Mouse (Mus musculus) C2C12 (cell line): Measurements from ENCODE around the gene Vti1a. TPM values are rescaled to one million over a fixed set of nuclear protein-coding genes. Genes with fewer than 3 reads are reported as not detected.

Experiments used
- H3K27me3 ChIP-seq: one replicate; pipeline ENCODE4 v1.6.1; 2011; ENCODE audit not compliant: control insufficient read depth, insufficient read depth, insufficient read length
- H3K36me3 ChIP-seq: one replicate; pipeline ENCODE4 v1.6.1; 2011; ENCODE audit not compliant: control insufficient read depth, insufficient read depth
- H3K4me3 ChIP-seq: one replicate; pipeline ENCODE4 v1.5.1; 2011; ENCODE audit warnings: mild to moderate bottlenecking, control low read depth; ENCODE audit not compliant: poor library complexity, insufficient read depth, severe bottlenecking
- H3K79me2 ChIP-seq: one replicate; pipeline ENCODE4 v1.6.1; 2011; ENCODE audit not compliant: control insufficient read depth, insufficient read depth
- H3K79me3 ChIP-seq: one replicate; pipeline ENCODE4 v1.6.1; 2011; ENCODE audit warnings: low read depth, control low read depth
- H3ac ChIP-seq: one replicate; pipeline ENCODE3; 2011; ENCODE audit warnings: low read depth; ENCODE audit not compliant: control insufficient read depth, insufficient read length
- CEBPB ChIP-seq: IDR thresholded peaks from one replicate; pipeline ENCODE4 v1.6.1; 2011; ENCODE audit warnings: low read depth, mild to moderate bottlenecking, control low read depth, moderate library complexity
- CTCF ChIP-seq: IDR thresholded peaks from one replicate; pipeline ENCODE4 v1.5.1; 2011; ENCODE audit not compliant: control insufficient read depth, insufficient read depth, insufficient read length
- FOSL1 ChIP-seq: IDR thresholded peaks from one replicate; pipeline ENCODE4 v1.8.0; 2011; ENCODE audit warnings: mild to moderate bottlenecking, low read length; ENCODE audit not compliant: poor library complexity, insufficient read depth, severe bottlenecking
- MAX ChIP-seq: IDR thresholded peaks from one replicate; pipeline ENCODE4 v1.6.1; 2011; ENCODE audit warnings: mild to moderate bottlenecking, control low read depth
- MYOD1 ChIP-seq: IDR thresholded peaks from one replicate; pipeline ENCODE4 v1.6.1; 2011; ENCODE audit warnings: low read depth; ENCODE audit not compliant: control insufficient read depth, insufficient read length
- MYOG ChIP-seq: IDR thresholded peaks from one replicate; pipeline ENCODE4 v1.6.1; 2011; ENCODE audit not compliant: control insufficient read depth, insufficient read length; ENCODE audit errors: extremely low read depth
- USF1 ChIP-seq: IDR thresholded peaks from one replicate; pipeline ENCODE4 v1.6.1; 2011; ENCODE audit warnings: low read depth, mild to moderate bottlenecking, control low read depth, moderate library complexity
- polyA plus RNA-seq: library from polyadenylated mRNA; unstranded; fragments of >200 nt; fragmentation: generic; extraction: Trizol; gene quantifications from one replicate; pipeline ENCODE4 v1.2.1, GENCODE M21; 2012; ENCODE audit warnings: missing spikeins

Gene Vti1a
- polyA plus RNA-seq, 1 experiment, result 10.4 TPM

DNA sequence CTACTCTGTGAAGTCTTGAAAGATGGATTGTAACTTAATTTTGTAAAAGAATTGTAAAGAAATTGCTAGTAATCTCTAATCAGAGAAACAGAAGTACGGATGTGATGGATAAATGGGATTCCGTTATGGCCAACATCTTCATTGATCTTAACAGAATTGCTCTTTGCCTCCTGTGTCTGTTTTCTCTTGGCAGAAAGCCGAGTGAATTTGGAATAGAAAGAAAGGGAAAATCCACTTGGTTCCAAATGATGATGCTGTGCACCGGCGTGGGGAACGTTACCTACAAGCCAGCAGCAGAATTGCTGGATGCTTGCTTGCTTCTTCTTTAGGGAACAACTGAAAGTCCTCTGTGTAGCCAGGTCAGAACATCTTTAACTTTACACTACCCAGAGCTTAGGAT lies 24.4 kb downstream of the Vti1a start:
- no peak for TF ChIP-seq MAX
- TF ChIP-seq MYOD1, result no peak
- TF ChIP-seq CTCF, result no peak
- no peak for TF ChIP-seq FOSL1
- TF ChIP-seq MYOG, result no peak
- no peak for TF ChIP-seq CEBPB
- no peak for TF ChIP-seq USF1
- no peak overlapping the region for H3ac ChIP-seq
- H3K79me2 ChIP-seq, result no peaks in the 10 kb centered on the region
- peaks cover 19% of the 10 kb centered on the region for H3K36me3 ChIP-seq
- H3K27me3 ChIP-seq, result no peaks in the 10 kb centered on the region
- no peak overlapping the region for H3K4me3 ChIP-seq
- peaks cover 4% of the 10 kb centered on the region for H3K79me3 ChIP-seq

GRCm38 (mm10) chr19:55341377-55341776 lies 25.3 kb downstream of the Vti1a start:
- Histone ChIP-seq H3K4me3 (no peak overlapping the region), H3K27me3 (no peaks in the 10 kb centered on the region), H3ac (no peak overlapping the region), H3K79me3 (peaks cover 4% of the 10 kb centered on the region), H3K79me2 (peaks cover 5% of the 10 kb centered on the region), H3K36me3 (peaks cover 17% of the 10 kb centered on the region)
- TF ChIP-seq MAX, result no peak
- TF ChIP-seq FOSL1, result no peak
- TF ChIP-seq MYOG, result no peak
- no peak for TF ChIP-seq CEBPB
- no peak for TF ChIP-seq USF1
- TF ChIP-seq CTCF, result no peak
- no peak for TF ChIP-seq MYOD1

DNA sequence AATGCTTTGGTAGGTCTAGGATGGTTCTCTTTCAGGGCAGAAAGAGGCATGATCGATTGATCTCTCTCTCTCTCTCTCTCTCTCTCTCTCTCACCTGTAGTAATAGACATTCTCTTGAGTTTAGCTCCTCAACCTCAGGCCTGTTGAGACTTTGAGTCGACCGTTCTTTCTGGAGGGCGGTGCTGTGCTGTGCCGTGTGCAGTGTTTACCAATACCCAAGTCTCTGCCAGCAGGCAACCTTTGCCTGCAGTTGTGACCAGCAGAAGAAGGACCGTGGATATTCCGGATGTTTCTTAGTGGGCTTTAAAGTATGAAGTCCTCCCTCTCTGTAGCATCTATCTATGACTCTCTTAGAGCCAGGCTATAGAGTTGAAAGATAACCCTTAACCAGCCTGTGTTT lies 26.3 kb downstream of the Vti1a start:
- H3ac ChIP-seq, result no peak overlapping the region
- H3K36me3 ChIP-seq, result peaks cover 7% of the 10 kb centered on the region
- no peaks in the 10 kb centered on the region for H3K27me3 ChIP-seq
- H3K79me2 ChIP-seq, result peaks cover 5% of the 10 kb centered on the region
- no peaks in the 10 kb centered on the region for H3K79me3 ChIP-seq
- TF ChIP-seq MYOG (no peak), MAX (no peak), CTCF (no peak), FOSL1 (no peak), CEBPB (no peak), MYOD1 (no peak), USF1 (no peak)
- no peak overlapping the region for H3K4me3 ChIP-seq

- Histone ChIP-seq H3K79me3 (no peaks in the 10 kb centered on the region), H3K36me3 (no peaks in the 10 kb centered on the region), H3K4me3 (no peak overlapping the region), H3K79me2 (peaks cover 5% of the 10 kb centered on the region), H3K27me3 (no peaks in the 10 kb centered on the region), H3ac (no peak overlapping the region)
- TF ChIP-seq CTCF, result no peak
- no peak for TF ChIP-seq USF1
- no peak for TF ChIP-seq FOSL1
- no peak for TF ChIP-seq MYOD1
- no peak for TF ChIP-seq MAX
- no peak for TF ChIP-seq MYOG
- no peak for TF ChIP-seq CEBPB
Observed at GRCm38 (mm10) chr19:55343274-55343673, 27.2 kb downstream of the Vti1a start.

- Histone ChIP-seq H3K36me3 (no peaks in the 10 kb centered on the region), H3ac (no peak overlapping the region), H3K4me3 (no peak overlapping the region), H3K79me3 (no peaks in the 10 kb centered on the region), H3K27me3 (no peaks in the 10 kb centered on the region), H3K79me2 (peaks cover 5% of the 10 kb centered on the region)
- no peak for TF ChIP-seq MYOG
- no peak for TF ChIP-seq CTCF
- no peak for TF ChIP-seq FOSL1
- TF ChIP-seq MAX, result no peak
- TF ChIP-seq MYOD1, result no peak
- no peak for TF ChIP-seq CEBPB
- TF ChIP-seq USF1, result no peak
Observed at GRCm38 (mm10) chr19:55348187-55348586, 32.1 kb downstream of the Vti1a start.
